Mouse (Mus musculus) cortical plate, adult 2 months (tissue): ENCODE results near the gene Xrcc1.

Experiments
- CTCF ChIP-seq: fragments of 200-500 bp; IDR thresholded peaks from 2 replicates; pipeline ENCODE4 v1.5.1; 2011; ENCODE audit warnings: mild to moderate bottlenecking, control low read depth, low read length; ENCODE audit not compliant: insufficient read depth; ENCODE audit errors: extremely low read depth
- POLR2A ChIP-seq: fragments of 200-500 bp; IDR thresholded peaks from 2 replicates; pipeline ENCODE4 v1.6.1; 2011; ENCODE audit warnings: mild to moderate bottlenecking, low read length, control low read depth; ENCODE audit not compliant: insufficient read depth; ENCODE audit errors: extremely low read depth

- no peak for TF ChIP-seq CTCF
- TF ChIP-seq POLR2A = no peak
Observed at GRCm38 (mm10) chr7:24574224-24574796, 28.2 kb downstream of the Xrcc1 start.
